Mouse (Mus musculus) thymus, postnatal 36 days (tissue): Measurements from ENCODE around the gene Zscan4f.
"Not testable (repeated sequence)": the region's sequence is repeated elsewhere in the genome, so short reads cannot be mapped to it uniquely, and the experiment has no call there.

Source experiments
- DNase-seq, 2 experiments: peaks; one replicate each; pipeline ENCODE4 v3.0.0; 2022; ENCODE audit warnings: mixed read lengths in 2 of 2

Zscan4f gene

DNA sequence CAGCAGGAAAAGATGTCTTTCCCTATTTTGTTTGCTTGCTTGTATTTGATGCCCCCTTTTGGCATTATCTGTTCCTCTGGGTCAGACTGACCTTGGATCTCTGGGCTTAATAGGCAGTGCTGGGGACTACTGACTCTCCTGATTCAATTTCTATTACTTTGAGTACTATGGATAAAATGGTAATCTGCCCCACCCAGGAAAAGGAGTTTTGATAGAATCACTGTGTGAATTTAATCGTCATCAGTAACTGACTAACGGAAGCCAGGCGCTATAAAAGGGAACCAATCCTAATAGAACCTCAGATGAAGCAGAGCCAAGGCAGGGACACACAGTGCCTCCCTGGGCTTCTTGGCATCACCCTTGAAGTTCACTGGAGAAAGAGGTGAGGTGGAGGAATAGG, at the start of gene Zscan4f:
Gene Zscan4f (plus strand): TSS at position 301 of the 400 bp plus-strand sequence.
- DNase-seq, result not testable (repeated sequence)

DNA sequence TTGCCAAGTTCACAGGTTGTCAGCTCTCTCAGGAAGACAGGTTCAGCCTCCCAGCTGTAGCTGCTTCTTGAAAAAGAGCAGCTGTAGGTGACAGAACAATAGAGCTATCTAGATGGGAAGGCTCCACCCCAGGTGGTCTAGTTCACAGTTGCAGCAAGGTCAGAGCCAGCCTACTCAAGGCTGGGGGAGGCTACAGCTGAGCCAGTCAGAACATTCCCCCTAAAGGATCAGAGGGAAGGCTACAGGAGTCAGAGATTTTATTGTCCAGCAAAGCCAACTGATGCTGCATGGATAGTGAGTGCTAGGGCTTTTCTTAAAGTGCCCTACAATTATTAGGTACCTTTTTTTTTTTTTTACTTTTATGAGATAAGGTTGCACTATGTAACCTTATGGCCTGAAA, 13.1 kb upstream of the Zscan4f start:
- DNase-seq, result not testable (repeated sequence)
